Mouse (Mus musculus): ENCODE results near the gene Necap2.

DNA sequence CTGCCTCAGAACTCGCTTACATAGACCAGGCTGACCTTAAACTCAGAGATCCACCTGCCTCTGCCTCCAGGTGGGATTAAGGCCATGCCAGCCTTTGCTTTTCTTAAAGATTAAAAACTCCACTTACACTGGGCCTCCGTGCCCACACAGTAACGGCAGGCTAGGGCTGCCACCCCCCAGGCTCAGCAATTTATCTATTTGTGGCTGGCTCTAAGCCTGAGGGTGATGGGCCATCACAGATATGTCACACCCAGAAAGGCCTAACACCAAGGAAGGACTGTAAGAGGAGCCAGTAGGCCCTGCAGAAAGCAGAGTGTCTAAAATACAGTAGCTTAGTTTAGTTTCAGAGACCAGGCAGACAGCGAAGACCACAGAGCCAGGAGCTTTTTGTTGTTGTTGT, 4.0 kb downstream of the Necap2 start:
- TF ChIP-seq EP300 (IDR thresholded peaks at IDR 0.05; ENCODE audit: low read depth), result peak; percentile 54
- no peak for TF ChIP-seq CTCF (IDR thresholded peaks at IDR 0.05; ENCODE audit: low read depth)

Measured in liver, embryonic 14.5 days (tissue).